ENCODE assay signal across 9 mouse cellular contexts in genomic region chr1:25830757-25831520, GRCm38 (mm10). TPM values are rescaled to one million over a fixed set of nuclear protein-coding genes. Genes with fewer than 3 reads are reported as not detected.
DNase-seq lines count a peak whose midpoint lies in the region; ATAC-seq lines count a peak whose summit lies in the region.
"Had no signal": no experiment of that assay in that cellular context is flagged by ENCODE, and none has a peak within 500 bp of the region (broad histone marks: within the 10 kb centered on the region; RNA-seq: fewer than 3 reads in every experiment).

No protein-coding gene starts in this region.

- peaks cover 6% of the 10 kb centered on the region; the same call in 1 of the 2 replicates for H3K4me1 ChIP-seq in neural tube, embryonic 11.5 days (ENCODE audit: control insufficient read depth, insufficient read depth, low read length)
- no peaks in the 10 kb centered on the region for H3K4me1 ChIP-seq in kidney, embryonic 16.5 days (ENCODE audit: insufficient read depth, low read length)
- H3K4me1 ChIP-seq in stomach, embryonic 14.5 days (ENCODE audit: control insufficient read depth, insufficient read depth, low read length) = no peaks in the 10 kb centered on the region
- H3K4me1 ChIP-seq: liver, embryonic 13.5 days had no signal

- H3K36me3 ChIP-seq in neural tube, embryonic 11.5 days (ENCODE audit: control insufficient read depth, insufficient read depth, low read length) = no peaks in the 10 kb centered on the region
- no peaks in the 10 kb centered on the region for H3K36me3 ChIP-seq in kidney, embryonic 16.5 days (ENCODE audit: insufficient read depth, low read length)
- H3K36me3 ChIP-seq in stomach, embryonic 14.5 days (ENCODE audit: control insufficient read depth, insufficient read depth, low read length) = no peaks in the 10 kb centered on the region
- H3K36me3 ChIP-seq: liver, embryonic 13.5 days had no signal

- peak; percentile 8; the same call in 1 of the 2 replicates for ATAC-seq in neural tube, embryonic 11.5 days (ENCODE audit: insufficient read depth, low FRiP score, low TSS enrichment)
- peak; percentile 31; the same call in 1 of the 2 replicates for ATAC-seq in kidney, embryonic 16.5 days (ENCODE audit: low FRiP score, low TSS enrichment)
- no peak for ATAC-seq in stomach, embryonic 14.5 days (ENCODE audit: insufficient number of reproducible peaks, insufficient read depth, low FRiP score, low read depth)

- H3K9me3 ChIP-seq in neural tube, embryonic 11.5 days (ENCODE audit: control insufficient read depth, low read length) = no peaks in the 10 kb centered on the region
- no peaks in the 10 kb centered on the region for H3K9me3 ChIP-seq in kidney, embryonic 16.5 days (ENCODE audit: low read length)
- no peaks in the 10 kb centered on the region for H3K9me3 ChIP-seq in stomach, embryonic 14.5 days (ENCODE audit: control insufficient read depth, low read depth, low read length)
- H3K9me3 ChIP-seq: liver, embryonic 13.5 days had no signal

- peak overlapping the region; percentile 45 for H3K4me3 ChIP-seq in neural tube, embryonic 11.5 days (ENCODE audit: low read depth, low read length)
- peak overlapping the region; percentile 61 for H3K4me3 ChIP-seq in kidney, embryonic 16.5 days (ENCODE audit: low read length)
- peak overlapping the region; percentile 54 for H3K4me3 ChIP-seq in stomach, embryonic 14.5 days (ENCODE audit: low read depth, low read length)

- H3K4me2 ChIP-seq in neural tube, embryonic 11.5 days (ENCODE audit: low read depth) = peak overlapping the region; percentile 58
- peak overlapping the region; percentile 93 for H3K4me2 ChIP-seq in kidney, embryonic 16.5 days (replicated peaks; ENCODE audit: low read depth, low read length)
- H3K4me2 ChIP-seq in stomach, embryonic 14.5 days (replicated peaks; ENCODE audit: low read depth, low read length) = peak overlapping the region; percentile 88

- H3K27me3 ChIP-seq in neural tube, embryonic 11.5 days (ENCODE audit: control insufficient read depth, insufficient read depth, low read length) = no peaks in the 10 kb centered on the region
- peaks cover 43% of the 10 kb centered on the region for H3K27me3 ChIP-seq in kidney, embryonic 16.5 days (ENCODE audit: insufficient read depth, low read length)
- peaks cover 5% of the 10 kb centered on the region; the same call in 1 of the 2 replicates for H3K27me3 ChIP-seq in stomach, embryonic 14.5 days (ENCODE audit: control insufficient read depth, insufficient read depth, low read length)

- 2% methylated on average over 15 of the region's 15 CpGs for WGBS in neural tube, embryonic 11.5 days
- 5% methylated on average over 15 of the region's 15 CpGs for WGBS in kidney, embryonic 16.5 days
- 8% methylated on average over 15 of the region's 15 CpGs for WGBS in stomach, embryonic 14.5 days

- H3K9ac ChIP-seq in neural tube, embryonic 11.5 days (ENCODE audit: low read length) = peak overlapping the region; percentile 58
- H3K9ac ChIP-seq in kidney, embryonic 16.5 days (replicated peaks; ENCODE audit: low read length) = no peak overlapping the region
- H3K9ac ChIP-seq in stomach, embryonic 14.5 days (replicated peaks; ENCODE audit: low read depth, low read length) = no peak overlapping the region
- H3K9ac ChIP-seq: liver, embryonic 13.5 days had no signal

- H3K27ac ChIP-seq in neural tube, embryonic 11.5 days (ENCODE audit: low read depth, low read length) = peak overlapping the region; percentile 82
- H3K27ac ChIP-seq in kidney, embryonic 16.5 days (ENCODE audit: low read length) = no peak overlapping the region
- H3K27ac ChIP-seq in stomach, embryonic 14.5 days (ENCODE audit: low read length) = no peak overlapping the region
- H3K27ac ChIP-seq: liver, embryonic 13.5 days had no signal

- DNase-seq in cerebellum, adult 11-12 months = peak; percentile 24
- DNase-seq in cerebellum, adult 8-10 months = no peak
- DNase-seq in neural tube, embryonic 11.5 days (ENCODE audit: low spot score) = peak; percentile 36
- DNase-seq in neural tube, embryonic 10.5 days (ENCODE audit: extremely low spot score, low spot score) = no peak
- DNase-seq in layer of hippocampus, adult 8-10 months (ENCODE audit: low spot score in 2 of 2) = no peak
- DNase-seq in urinary bladder, postnatal 10 days (ENCODE audit: low spot score) = no peak
- DNase-seq: liver, embryonic 13.5 days had no signal

RNA-seq across cellular contexts. Expression of gene Adgrb3, which starts 1.4 kb away (rescaled TPM):
- 10.0 and 12.1 TPM in 2 replicates for polyA plus RNA-seq in neural tube, embryonic 11.5 days (2014; fragmentation: Nextera tagmentation; extraction: Ambion mirVana)
- polyA plus RNA-seq in kidney, embryonic 16.5 days (2015; fragmentation: Nextera tagmentation; extraction: Ambion mirVana) = 0.45 and 0.53 TPM in 2 replicates
- 5.6 and 6.9 TPM in 2 replicates for polyA plus RNA-seq in stomach, embryonic 14.5 days (2014; fragmentation: Nextera tagmentation; extraction: Ambion mirVana)
- total RNA-seq in layer of hippocampus, adult 8-10 months (2022) = 100 to 1,000 TPM; 101 to 114 (median 108) TPM

Comparison
In these comparisons a context has a peak if more than half of its experiments do, and no peak if none do; other contexts are left out.
1. DNase-seq: peak in cerebellum, adult 11-12 months (single experiment) and neural tube, embryonic 11.5 days (single experiment); none in cerebellum, adult 8-10 months (single experiment), neural tube, embryonic 10.5 days (single experiment), layer of hippocampus, adult 8-10 months (0 of 2) and urinary bladder, postnatal 10 days (single experiment).
2. Peak in every context shown above with its lines, with median percentiles within 50 percentile points of each other: H3K4me2 ChIP-seq and H3K4me3 ChIP-seq.